Mouse (Mus musculus): Measurements from ENCODE around the gene Gab1. TPM values are rescaled to one million over a fixed set of nuclear protein-coding genes. Genes with fewer than 3 reads are reported as not detected.

The Gab1 gene
- polyA plus RNA-seq, 1 experiment from 2014 or later, result 16.8 TPM

DNA sequence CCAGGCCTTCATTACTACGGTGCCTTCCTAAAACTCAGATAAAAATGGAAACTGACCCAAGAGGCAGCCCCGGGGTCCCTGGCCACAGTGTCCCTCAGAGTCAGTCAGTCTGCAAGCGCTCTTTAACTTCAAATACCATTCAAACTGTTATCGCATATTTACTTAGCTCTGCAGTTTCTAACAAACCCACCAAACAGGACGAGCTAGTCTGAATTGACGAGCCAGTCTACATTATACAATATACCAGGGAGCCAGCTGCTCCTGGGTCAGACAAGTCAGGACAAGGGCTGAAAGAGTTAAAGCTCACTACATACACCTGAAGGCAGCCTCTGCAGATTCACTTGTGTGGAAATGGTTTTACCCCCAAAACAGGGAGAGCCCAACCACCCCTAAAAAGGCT lies 27.1 kb downstream of the Gab1 start:
- H3K4me1 ChIP-seq, result peaks cover 63% of the 10 kb centered on the region

DNA sequence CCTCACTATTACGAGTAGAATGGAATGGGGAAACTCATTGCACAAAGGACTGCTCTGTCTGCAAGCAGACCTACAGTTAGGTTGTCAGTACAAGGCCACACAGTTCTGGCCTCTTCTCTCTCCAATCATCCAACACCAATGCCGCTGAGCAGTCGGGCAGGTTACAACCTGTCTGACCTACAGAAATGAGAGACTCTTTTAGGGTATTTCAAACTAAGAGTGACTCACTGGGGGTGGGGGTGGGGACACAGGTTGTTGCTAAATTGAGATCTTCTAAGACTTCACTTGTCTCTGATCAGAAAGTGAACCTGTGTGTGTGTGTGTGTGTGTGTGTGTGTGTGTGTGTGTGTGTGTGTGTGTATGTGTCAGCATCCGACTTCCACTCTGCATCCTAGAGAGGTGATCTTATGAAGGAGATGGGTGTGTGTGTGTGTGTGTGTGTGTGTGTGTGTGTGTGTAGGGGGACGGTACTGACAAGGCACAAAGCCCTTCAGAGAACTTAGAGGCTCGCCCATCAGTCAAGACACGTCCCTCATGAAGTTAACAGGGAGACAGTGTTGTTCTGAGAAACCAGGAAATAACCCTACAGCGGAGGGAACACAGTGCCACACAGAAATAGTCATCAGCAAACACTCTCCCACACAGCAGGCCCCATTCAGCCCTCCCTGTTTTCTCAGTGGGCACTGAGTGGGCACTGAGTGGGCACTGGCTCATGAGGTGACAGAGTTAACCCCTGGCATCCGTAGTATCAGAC lies 27.7 kb downstream of the Gab1 start:
- 56% methylated on average over 9 of the region's 9 CpGs for WGBS
- H3K36me3 ChIP-seq, result no peaks in the 10 kb centered on the region

More for the DNA sequence above, 27.1 kb downstream of the Gab1 start:
- no peaks in the 10 kb centered on the region for H3K9me3 ChIP-seq (replicated peaks)
- H3K4me3 ChIP-seq (replicated peaks), result no peak overlapping the region
- ATAC-seq (replicated peaks; ENCODE audit: low FRiP score), result no peak; the same call in 1 of the 2 replicates
- H3K36me3 ChIP-seq, result no peaks in the 10 kb centered on the region
- no peak overlapping the region for H3K9ac ChIP-seq
- 0 out of 2 replicates have a peak overlapping the region, but pooled peaks have one; percentile 8 for H3K4me2 ChIP-seq
- H3K27me3 ChIP-seq, result no peaks in the 10 kb centered on the region
- peak overlapping the region; percentile 63 for H3K27ac ChIP-seq
- 60% methylated on average over 6 of the region's 6 CpGs for WGBS

DNA sequence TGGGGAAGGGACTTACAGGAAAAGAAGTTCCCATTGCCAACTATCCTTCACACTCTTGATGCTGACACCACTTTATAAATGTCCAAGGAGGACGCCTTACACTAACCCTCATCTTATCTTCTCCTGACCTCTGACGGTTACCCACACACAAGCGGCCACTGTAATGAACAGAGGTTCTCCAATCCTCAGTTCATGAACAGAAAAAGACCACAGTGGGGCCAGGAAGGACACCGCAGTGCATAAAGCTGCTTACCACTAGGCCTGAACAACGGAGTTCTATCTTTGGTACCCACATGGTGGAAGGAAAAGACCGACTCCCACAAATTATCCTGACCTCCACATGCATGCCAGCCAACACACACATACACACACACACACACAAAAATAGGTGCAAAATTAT lies 28.7 kb downstream of the Gab1 start:
- peak overlapping the region; percentile 41; the same call in 1 of the 2 replicates for H3K27ac ChIP-seq
- WGBS, result 76% methylated on average over 6 of the region's 6 CpGs
- ATAC-seq (replicated peaks; ENCODE audit: low FRiP score), result no peak

More for the DNA sequence above, 27.7 kb downstream of the Gab1 start:
- H3K27ac ChIP-seq, result peak overlapping the region; percentile 63
- no peak overlapping the region for H3K4me2 ChIP-seq
- peaks cover 63% of the 10 kb centered on the region for H3K4me1 ChIP-seq
- no peaks in the 10 kb centered on the region for H3K27me3 ChIP-seq
- peak; percentile 43; the same call in 1 of the 2 replicates for ATAC-seq (replicated peaks; ENCODE audit: low FRiP score)
- H3K9me3 ChIP-seq (replicated peaks), result no peaks in the 10 kb centered on the region
- H3K4me3 ChIP-seq (replicated peaks), result no peak overlapping the region
- H3K9ac ChIP-seq, result no peak overlapping the region

DNA sequence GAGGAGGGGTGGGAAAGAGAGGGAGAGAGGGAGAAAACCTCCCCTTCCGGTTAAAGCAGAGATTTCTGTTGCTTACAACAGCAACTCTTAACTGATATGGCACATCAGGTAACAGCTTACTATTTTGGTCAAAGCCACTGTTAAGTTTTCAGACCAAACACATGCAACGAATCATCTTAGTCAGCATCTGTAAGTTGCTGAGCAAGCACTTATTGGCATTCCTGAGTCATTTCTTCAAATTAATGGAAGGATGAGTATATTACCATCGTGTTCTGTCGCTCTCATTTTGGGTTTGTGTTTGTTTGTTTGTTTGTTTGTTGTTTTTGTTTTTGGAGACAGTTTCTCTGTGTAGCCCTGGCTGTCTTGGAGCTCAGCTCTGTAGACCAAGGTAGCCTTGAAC lies 30.3 kb downstream of the Gab1 start:
- Histone ChIP-seq H3K36me3 (no peaks in the 10 kb centered on the region), H3K27me3 (no peaks in the 10 kb centered on the region), H3K4me1 (peaks cover 48% of the 10 kb centered on the region), H3K27ac (no peak overlapping the region), H3K9me3 (replicated peaks) (no peaks in the 10 kb centered on the region), H3K4me2 (no peak overlapping the region), H3K4me3 (replicated peaks) (no peak overlapping the region), H3K9ac (no peak overlapping the region)
- WGBS, result 83% methylated on average over 4 of the region's 4 CpGs
- ATAC-seq (replicated peaks; ENCODE audit: low FRiP score), result no peak

More for the DNA sequence above, 28.7 kb downstream of the Gab1 start:
- Histone ChIP-seq H3K4me2 (no peak overlapping the region), H3K4me3 (replicated peaks) (no peak overlapping the region), H3K9ac (no peak overlapping the region), H3K36me3 (no peaks in the 10 kb centered on the region), H3K27me3 (no peaks in the 10 kb centered on the region), H3K4me1 (peaks cover 58% of the 10 kb centered on the region), H3K9me3 (replicated peaks) (no peaks in the 10 kb centered on the region)

DNA sequence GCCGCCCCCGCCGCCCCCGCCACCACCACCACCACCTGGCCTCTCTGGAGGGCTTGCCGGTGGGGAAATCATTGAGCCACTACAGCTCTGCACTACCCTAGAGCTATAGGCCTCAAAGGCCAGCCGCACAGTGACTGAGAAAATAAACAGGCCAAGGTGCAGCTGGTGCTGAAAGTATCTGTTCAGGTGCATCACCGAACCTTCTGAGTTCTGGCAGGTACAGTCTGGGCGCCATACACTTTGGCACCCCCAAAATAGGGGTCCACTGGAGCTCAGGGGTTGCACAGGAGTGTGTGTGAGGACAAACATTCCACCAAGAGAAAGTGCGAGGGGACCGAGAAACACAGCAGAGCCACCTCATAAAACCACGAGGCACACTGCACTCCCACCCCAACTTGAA lies 31.7 kb downstream of the Gab1 start:
- no peak for ATAC-seq (replicated peaks; ENCODE audit: low FRiP score)
- H3K9ac ChIP-seq, result no peak overlapping the region
- WGBS, result 55% methylated on average over 11 of the region's 11 CpGs
- no peaks in the 10 kb centered on the region for H3K9me3 ChIP-seq (replicated peaks)
- peak overlapping the region; percentile 55 for H3K27ac ChIP-seq
- H3K4me2 ChIP-seq, result no peak overlapping the region
- peaks cover 46% of the 10 kb centered on the region for H3K4me1 ChIP-seq
- H3K27me3 ChIP-seq, result no peaks in the 10 kb centered on the region
- H3K4me3 ChIP-seq (replicated peaks), result no peak overlapping the region
- no peaks in the 10 kb centered on the region for H3K36me3 ChIP-seq

DNA sequence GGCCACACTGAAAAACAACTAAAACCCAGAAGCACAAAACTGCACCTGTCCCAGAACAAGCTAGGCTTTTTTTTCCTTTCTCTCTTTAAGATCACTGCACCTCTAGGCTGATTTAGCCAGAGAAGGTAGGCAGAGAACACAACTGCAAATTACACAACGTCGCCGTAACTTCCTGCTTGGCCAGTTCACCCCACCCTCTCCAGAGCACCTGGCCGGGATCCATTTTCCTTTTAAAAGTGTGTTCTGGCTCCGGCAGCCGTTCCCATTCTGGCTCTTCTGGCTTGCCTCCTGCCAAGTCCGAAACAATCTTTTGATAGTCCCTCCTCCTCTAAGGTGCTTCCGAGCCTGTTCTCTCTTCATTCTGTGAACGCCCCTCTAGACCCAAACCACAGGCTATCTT lies 32.4 kb downstream of the Gab1 start:
- Histone ChIP-seq H3K4me1 (peaks cover 39% of the 10 kb centered on the region), H3K27ac (peak overlapping the region; percentile 55), H3K9ac (no peak overlapping the region), H3K9me3 (replicated peaks) (no peaks in the 10 kb centered on the region), H3K27me3 (no peaks in the 10 kb centered on the region), H3K4me3 (replicated peaks) (no peak overlapping the region), H3K36me3 (no peaks in the 10 kb centered on the region), H3K4me2 (no peak overlapping the region)
- 59% methylated on average over 9 of the region's 9 CpGs for WGBS
- no peak for ATAC-seq (replicated peaks; ENCODE audit: low FRiP score)

DNA sequence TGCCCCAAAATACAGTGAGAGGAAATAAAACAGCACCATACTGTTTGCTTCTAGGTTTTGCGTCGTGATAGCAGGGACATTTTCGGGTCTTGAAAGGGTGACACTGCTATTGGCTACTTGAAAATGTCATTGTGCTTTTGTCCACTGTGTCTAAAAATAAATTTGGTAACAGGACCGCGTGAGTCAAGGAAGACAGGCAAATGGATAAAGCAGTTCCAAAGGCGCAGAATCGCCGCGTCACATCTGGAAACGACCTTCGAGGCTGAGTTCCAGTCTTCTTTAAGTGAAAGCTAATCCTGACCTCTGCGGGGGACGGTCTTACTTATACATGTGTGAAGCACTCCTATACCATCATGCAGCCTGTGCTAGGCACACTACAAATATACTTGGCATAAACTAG lies 35.0 kb downstream of the Gab1 start:
- H3K9ac ChIP-seq, result no peak overlapping the region
- H3K4me3 ChIP-seq (replicated peaks), result no peak overlapping the region
- 89% methylated on average over 13 of the region's 13 CpGs for WGBS
- H3K27ac ChIP-seq, result no peak overlapping the region
- no peaks in the 10 kb centered on the region for H3K36me3 ChIP-seq
- ATAC-seq (replicated peaks; ENCODE audit: low FRiP score), result no peak
- no peak overlapping the region for H3K4me2 ChIP-seq
- peaks cover 42% of the 10 kb centered on the region for H3K4me1 ChIP-seq
- H3K27me3 ChIP-seq, result no peaks in the 10 kb centered on the region
- no peaks in the 10 kb centered on the region for H3K9me3 ChIP-seq (replicated peaks)

DNA sequence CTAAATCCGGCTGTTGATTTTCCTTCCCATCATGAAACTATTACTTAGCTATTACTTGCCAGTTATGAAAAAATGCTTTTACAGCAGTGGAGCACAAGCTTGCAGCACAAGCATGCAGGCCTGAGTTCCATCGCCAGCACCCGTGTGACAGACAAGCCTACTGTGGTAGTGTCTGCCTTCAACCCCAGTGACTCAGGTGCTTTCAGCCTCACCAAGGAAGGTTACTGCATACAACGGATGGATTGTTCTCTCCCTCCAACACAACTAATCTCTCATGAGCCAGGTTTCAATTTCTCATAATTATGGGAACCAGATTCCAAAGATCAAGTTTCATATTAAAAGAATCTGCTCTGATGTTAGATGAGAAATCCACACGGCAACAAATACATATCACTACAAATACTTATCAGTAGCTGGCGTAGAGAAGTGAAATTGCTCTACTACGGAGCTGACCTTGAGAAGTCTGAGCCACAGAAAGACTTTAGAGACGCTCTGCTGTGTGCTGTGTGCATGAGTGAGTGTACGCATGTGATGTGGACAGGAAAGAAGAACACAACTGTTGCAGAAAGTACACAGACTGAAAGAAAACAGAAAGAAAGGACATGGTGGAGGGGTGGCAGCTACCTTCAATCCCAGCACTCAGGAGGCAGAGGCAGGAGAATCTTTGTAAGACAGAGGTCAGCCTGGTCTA lies 36.4 kb downstream of the Gab1 start:
- Histone ChIP-seq H3K9me3 (replicated peaks) (no peaks in the 10 kb centered on the region), H3K4me1 (peaks cover 28% of the 10 kb centered on the region), H3K27me3 (no peaks in the 10 kb centered on the region), H3K27ac (0 out of 2 replicates have a peak overlapping the region, but pooled peaks have one; percentile 24), H3K4me2 (no peak overlapping the region), H3K36me3 (no peaks in the 10 kb centered on the region), H3K4me3 (replicated peaks) (no peak overlapping the region), H3K9ac (no peak overlapping the region)
- WGBS, result 86% methylated on average over 9 of the region's 9 CpGs
- ATAC-seq (replicated peaks; ENCODE audit: low FRiP score), result no peak

DNA sequence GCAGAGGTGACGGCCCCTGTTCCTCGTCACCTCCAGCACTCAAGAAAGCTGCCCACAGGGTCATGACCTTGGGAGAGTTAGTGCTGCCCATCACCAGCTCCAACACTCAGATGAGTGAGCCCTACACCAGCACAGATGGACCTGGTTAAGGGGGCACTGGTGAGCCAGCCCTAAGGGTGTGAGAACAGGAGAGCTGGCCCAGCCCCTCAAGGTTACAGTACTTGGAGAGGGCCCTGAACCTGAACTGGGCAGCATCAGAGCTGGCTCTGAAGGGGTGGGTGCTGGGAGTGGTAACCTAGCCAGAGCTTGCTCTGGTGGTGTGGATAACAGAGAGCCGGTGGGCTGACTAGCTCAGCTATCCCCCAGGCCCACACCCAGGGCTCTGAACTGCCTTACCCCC lies 37.8 kb downstream of the Gab1 start:
- peaks cover 26% of the 10 kb centered on the region for H3K4me1 ChIP-seq
- no peaks in the 10 kb centered on the region for H3K36me3 ChIP-seq
- WGBS, result 81% methylated on average over 3 of the region's 3 CpGs
- H3K27me3 ChIP-seq, result no peaks in the 10 kb centered on the region
- no peaks in the 10 kb centered on the region for H3K9me3 ChIP-seq (replicated peaks)
- H3K27ac ChIP-seq, result no peak overlapping the region
- H3K4me3 ChIP-seq (replicated peaks), result no peak overlapping the region
- H3K9ac ChIP-seq, result no peak overlapping the region
- H3K4me2 ChIP-seq, result no peak overlapping the region
- no peak; the same call in 1 of the 2 replicates for ATAC-seq (replicated peaks; ENCODE audit: low FRiP score)

DNA sequence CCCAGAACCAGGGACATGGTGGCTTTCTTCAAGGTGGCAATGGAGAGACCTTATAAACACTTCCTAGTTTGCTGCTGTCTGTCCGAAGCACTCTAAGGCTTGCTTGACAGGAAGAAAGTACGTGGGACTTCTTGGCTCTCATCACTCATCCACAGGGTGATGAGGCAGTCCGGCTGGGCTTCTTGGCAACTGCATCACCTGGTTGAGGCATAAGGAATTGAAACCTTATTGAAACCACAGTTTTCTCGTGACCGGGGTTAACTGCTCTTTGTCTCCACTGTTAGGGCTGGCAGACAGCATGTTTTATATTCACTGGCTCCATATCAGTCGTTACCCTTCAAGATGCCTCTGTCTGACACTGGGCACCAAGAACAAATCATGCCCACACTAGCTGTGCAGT lies 40.2 kb downstream of the Gab1 start:
- no peak overlapping the region for H3K4me2 ChIP-seq
- H3K4me3 ChIP-seq (replicated peaks), result no peak overlapping the region
- H3K9me3 ChIP-seq (replicated peaks), result no peaks in the 10 kb centered on the region
- WGBS, result 81% methylated on average over 6 of the region's 6 CpGs
- no peaks in the 10 kb centered on the region for H3K36me3 ChIP-seq
- no peak overlapping the region for H3K27ac ChIP-seq
- ATAC-seq (replicated peaks; ENCODE audit: low FRiP score), result no peak
- H3K9ac ChIP-seq, result no peak overlapping the region
- no peaks in the 10 kb centered on the region for H3K27me3 ChIP-seq
- peaks cover 40% of the 10 kb centered on the region for H3K4me1 ChIP-seq

DNA sequence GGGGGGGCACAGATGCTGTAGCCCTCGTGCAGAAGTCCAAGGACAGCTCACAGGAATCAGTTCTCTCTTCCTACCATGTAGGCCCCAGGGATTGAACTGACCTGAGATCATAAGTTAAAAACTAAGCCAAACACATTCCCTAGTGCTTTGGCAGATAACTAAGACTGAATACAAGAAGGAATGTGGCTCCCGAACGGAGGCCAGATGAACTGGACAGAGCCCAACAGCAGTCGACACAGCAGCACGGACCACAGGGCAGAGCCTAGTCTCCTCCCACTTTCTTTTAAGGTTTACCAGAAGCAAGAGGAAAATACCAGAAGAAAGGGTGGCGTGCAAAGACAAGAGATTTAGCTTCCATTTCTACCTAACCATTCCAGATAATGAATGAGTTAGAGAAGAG lies 42.1 kb downstream of the Gab1 start:
- H3K36me3 ChIP-seq, result no peaks in the 10 kb centered on the region
- no peak overlapping the region for H3K4me3 ChIP-seq (replicated peaks)
- peak overlapping the region; percentile 52 for H3K27ac ChIP-seq
- H3K4me1 ChIP-seq, result peaks cover 50% of the 10 kb centered on the region
- no peak overlapping the region for H3K9ac ChIP-seq
- no peaks in the 10 kb centered on the region for H3K9me3 ChIP-seq (replicated peaks)
- peak; percentile 56; the same call in 1 of the 2 replicates for ATAC-seq (replicated peaks; ENCODE audit: low FRiP score)
- no peak overlapping the region for H3K4me2 ChIP-seq
- WGBS, result 37% methylated on average over 6 of the region's 6 CpGs
- no peaks in the 10 kb centered on the region for H3K27me3 ChIP-seq

DNA sequence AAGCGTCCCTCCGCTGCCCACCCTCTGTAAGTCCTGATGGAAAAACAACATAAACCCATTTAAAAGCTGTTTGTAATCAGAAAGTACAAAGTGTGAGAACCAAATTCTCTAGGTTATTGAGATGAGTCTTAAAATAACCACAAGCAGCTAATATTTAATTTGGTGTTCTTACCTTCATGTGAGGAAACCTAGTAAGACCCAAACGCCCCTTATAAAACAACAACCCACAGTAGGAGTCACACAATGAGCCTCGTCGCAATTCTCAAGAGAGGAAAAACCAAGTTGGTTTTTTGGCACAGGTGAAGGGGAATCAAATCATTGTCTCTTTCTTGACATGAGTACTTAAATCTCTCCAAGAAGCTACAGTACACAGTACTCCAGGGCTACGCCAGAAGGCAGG lies 44.9 kb downstream of the Gab1 start:
- H3K9ac ChIP-seq, result no peak overlapping the region
- no peaks in the 10 kb centered on the region for H3K36me3 ChIP-seq
- no peak overlapping the region for H3K27ac ChIP-seq
- no peak overlapping the region for H3K4me3 ChIP-seq (replicated peaks)
- H3K27me3 ChIP-seq, result no peaks in the 10 kb centered on the region
- no peaks in the 10 kb centered on the region for H3K9me3 ChIP-seq (replicated peaks)
- ATAC-seq (replicated peaks; ENCODE audit: low FRiP score), result no peak
- H3K4me2 ChIP-seq, result no peak overlapping the region
- H3K4me1 ChIP-seq, result peaks cover 55% of the 10 kb centered on the region
- 71% methylated on average over 6 of the region's 6 CpGs for WGBS
